Mouse (Mus musculus) megakaryocyte, embryonic 14.5 days (primary cell): ENCODE data around the gene Srrm1. TPM values are rescaled to one million over a fixed set of nuclear protein-coding genes. Genes with fewer than 3 reads are reported as not detected.
"Not testable (repeated sequence)": the region's sequence is repeated elsewhere in the genome, so short reads cannot be mapped to it uniquely, and the experiment has no call there.

Experiments used
- H3K27me3 ChIP-seq: replicated peaks from 2 replicates; pipeline ENCODE3; 2012; ENCODE audit warnings: inconsistent platforms
- H3K36me3 ChIP-seq: replicated peaks from 2 replicates; pipeline ENCODE3; 2012; ENCODE audit warnings: low read length, inconsistent platforms, mixed read lengths
- H3K4me1 ChIP-seq: 2 replicates; pipeline ENCODE4 v1.6.1; 2012; ENCODE audit warnings: inconsistent platforms
- H3K4me3 ChIP-seq: replicated peaks from 2 replicates; pipeline ENCODE3; 2012; ENCODE audit warnings: moderate library complexity, mild to moderate bottlenecking, inconsistent platforms
- H3K9me3 ChIP-seq: 2 replicates; pipeline ENCODE4 v1.6.1; 2012; ENCODE audit warnings: inconsistent platforms
- FLI1 ChIP-seq: IDR thresholded peaks from 2 replicates; pipeline ENCODE4 v1.6.1; 2012; ENCODE audit warnings: low read length, inconsistent platforms, mixed read lengths
- GATA1 ChIP-seq: IDR thresholded peaks from 3 replicates; pipeline ENCODE4 v1.6.1; 2012; ENCODE audit warnings: mixed read lengths, low read length, inconsistent platforms, borderline replicate concordance
- polyA plus RNA-seq: library from polyadenylated mRNA; stranded (reverse); fragments of >175 nt; gene quantifications from 2 replicates; pipeline ENCODE4 v1.2.3, GENCODE M21; 2012; ENCODE audit warnings: low replicate concordance; ENCODE audit not compliant: insufficient read depth

Gene Srrm1
- polyA plus RNA-seq, 1 experiment: 207 TPM

DNA sequence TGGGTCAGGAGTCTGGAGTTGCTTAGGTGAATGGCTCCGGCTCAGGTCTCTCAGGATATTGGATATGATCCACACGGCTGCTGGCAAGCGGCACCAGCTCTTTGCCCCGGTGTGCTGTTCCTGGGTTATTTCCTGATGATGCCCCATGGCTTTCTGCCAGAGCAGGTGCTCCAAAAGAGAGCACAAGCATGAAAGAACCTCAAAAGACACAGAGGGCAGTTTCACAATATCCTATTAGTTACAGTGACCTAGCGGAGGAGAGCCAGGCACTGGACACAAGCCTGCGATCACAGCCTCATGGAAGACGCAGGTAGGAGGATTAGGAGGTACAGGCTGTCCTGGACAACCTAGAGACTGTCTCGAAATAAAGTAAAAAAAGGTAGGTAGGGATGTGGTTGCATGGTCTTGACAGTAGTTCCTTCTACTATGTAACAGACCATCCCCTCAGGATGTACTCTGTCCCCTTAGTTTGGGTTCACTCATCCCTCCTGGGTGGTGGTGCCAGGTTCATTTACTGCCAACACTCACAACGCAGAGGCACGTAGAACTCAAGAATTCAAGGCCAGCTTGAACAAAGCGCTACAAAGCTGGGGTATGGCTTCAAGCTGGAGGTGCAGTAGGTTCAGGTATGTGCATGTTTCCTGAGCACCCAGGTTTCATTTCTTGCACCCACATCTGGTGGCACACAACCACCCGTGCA, 4.2 kb upstream of the Srrm1 start:
- H3K9me3 ChIP-seq: no peaks in the 10 kb centered on the region
- peaks cover 43% of the 10 kb centered on the region for H3K4me1 ChIP-seq
- peaks cover 9% of the 10 kb centered on the region for H3K27me3 ChIP-seq
- no peaks in the 10 kb centered on the region for H3K36me3 ChIP-seq
- H3K4me3 ChIP-seq: no peak overlapping the region
- TF ChIP-seq GATA1 (no peak), FLI1 (no peak)

DNA sequence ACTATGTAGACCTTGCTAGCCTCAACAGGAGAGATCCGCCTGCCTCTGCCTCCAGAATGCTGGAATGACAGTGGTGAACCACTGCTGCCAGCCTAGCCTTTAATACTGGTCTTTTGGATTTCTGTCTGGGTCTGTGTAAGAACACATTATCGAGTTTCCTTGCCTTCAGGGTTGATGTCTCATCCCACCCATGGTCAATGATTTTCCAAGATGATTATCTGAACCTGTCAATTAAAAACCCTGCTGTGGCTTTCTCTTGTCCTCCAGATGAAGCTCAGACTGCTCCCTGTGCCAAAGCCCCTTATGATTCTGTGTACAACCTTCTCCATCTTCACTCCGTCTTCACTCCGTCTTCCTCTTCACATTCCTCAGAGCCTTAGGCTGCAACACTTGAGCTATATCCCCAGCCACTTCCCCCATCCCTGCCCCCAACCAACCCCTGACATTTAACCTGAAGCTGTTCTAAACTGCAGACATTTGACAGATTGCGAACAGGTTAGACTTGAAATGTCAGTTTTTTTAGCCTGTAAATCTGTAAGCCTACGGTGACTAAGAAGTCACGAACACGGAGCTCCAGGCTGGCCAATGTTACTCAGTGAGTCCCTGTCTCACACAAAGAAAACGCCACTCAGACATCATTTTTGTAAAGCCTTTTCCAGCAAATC, 2.9 kb upstream of the Srrm1 start:
- Histone ChIP-seq H3K4me3 (no peak overlapping the region), H3K36me3 (peaks cover 2% of the 10 kb centered on the region), H3K4me1 (peaks cover 55% of the 10 kb centered on the region), H3K9me3 (no peaks in the 10 kb centered on the region), H3K27me3 (no peaks in the 10 kb centered on the region)
- TF ChIP-seq FLI1 (no peak), GATA1 (no peak)

DNA sequence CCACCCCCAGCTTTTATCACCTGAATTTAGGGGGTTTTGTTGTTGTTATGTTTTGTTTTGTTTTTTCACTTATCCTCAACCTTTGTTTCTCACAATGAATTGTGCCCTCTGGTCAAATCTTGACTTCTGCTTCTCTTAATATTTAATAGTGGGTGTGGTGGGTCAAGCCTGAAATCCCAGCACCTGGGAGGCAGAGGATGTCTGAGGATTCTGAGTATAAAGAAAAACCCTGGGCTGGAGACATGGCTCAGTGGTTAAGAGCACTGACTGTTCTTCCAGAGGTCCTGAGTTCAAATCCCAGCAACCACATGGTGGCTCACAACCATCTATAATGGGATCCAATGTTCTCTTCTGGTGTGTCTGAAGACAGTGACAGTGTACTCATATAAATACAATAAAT, 1.6 kb upstream of the Srrm1 start:
- H3K27me3 ChIP-seq, H3K9me3 ChIP-seq, H3K36me3 ChIP-seq: not testable (repeated sequence)
- Histone ChIP-seq H3K4me1 (peaks cover 55% of the 10 kb centered on the region), H3K4me3 (peak overlapping the region; percentile 97)

DNA sequence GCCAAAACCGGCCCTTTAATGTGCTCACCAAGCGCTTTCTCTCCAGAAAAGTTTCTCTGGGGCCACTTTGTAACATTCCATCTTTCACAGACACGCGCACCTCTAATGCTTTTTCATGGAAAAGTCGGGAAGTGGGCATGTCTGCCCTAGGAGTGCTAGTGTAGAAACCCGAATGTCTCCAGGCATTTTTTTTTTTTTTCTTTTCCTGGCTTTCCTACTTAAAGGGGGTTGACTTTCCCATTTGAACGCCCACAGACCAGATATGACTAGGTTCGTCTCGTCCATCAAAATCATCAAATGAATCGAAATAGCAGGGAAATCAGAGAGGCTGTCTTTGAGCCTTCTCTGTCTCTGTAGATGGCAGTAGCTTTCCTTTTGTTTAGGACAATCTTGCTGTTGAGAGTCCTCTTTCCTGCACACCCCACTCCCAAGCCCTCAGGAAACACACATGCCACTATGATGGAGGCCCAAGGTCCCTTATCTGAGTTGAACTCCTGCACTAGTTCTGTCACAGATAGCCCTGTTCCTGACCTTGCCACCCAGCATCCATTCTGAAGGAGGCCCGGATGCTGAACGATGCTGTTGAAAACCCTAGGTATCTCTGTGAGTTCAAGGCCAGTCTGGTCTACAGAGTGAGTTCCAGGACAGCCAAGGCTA, 801 bp upstream of the Srrm1 start:
- H3K4me1 ChIP-seq: peaks cover 51% of the 10 kb centered on the region
- H3K27me3 ChIP-seq: no peaks in the 10 kb centered on the region
- TF ChIP-seq GATA1 (no peak), FLI1 (no peak)
- no peaks in the 10 kb centered on the region for H3K9me3 ChIP-seq
- peak overlapping the region; percentile 97 for H3K4me3 ChIP-seq
- H3K36me3 ChIP-seq: peaks cover 14% of the 10 kb centered on the region

DNA sequence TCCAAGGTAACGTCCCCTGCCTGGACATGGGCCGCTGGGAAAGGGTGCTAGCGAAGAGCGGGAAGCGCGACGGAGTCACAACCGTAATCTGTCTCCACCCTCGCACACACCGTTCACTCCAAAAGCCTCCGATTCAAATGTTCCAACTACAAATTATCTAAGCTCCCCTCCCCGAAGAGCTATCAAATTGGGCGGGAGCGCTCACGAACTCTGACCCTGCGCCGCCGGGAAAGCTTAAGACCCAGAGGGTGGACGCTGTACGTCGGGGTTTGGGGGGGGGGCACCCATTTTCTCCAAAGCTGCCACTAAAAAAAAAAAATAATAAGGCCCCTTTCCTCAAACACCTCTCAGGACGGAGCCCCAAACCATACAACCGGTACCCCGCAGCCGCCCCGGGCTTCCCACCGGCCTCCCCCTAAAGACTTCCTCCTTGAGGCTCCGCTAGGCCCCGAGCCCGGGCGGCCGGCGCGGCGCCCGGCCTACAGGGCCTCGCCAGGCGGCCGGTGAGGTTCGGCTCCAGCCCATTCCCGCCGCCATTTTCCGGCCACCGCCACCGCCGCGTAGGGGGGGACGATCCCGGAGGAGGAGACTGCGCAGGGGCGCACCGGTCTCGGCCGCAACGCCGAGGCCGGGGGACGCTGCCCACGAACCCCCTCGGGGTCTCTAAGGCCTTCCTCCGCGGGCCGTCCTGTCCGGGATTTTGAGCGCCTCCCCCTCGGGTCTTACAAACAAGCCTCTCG, 625 bp downstream of the Srrm1 start:
- peaks cover 52% of the 10 kb centered on the region for H3K4me1 ChIP-seq
- peaks cover 24% of the 10 kb centered on the region for H3K36me3 ChIP-seq
- no peak for TF ChIP-seq FLI1
- TF ChIP-seq GATA1: no peak

DNA sequence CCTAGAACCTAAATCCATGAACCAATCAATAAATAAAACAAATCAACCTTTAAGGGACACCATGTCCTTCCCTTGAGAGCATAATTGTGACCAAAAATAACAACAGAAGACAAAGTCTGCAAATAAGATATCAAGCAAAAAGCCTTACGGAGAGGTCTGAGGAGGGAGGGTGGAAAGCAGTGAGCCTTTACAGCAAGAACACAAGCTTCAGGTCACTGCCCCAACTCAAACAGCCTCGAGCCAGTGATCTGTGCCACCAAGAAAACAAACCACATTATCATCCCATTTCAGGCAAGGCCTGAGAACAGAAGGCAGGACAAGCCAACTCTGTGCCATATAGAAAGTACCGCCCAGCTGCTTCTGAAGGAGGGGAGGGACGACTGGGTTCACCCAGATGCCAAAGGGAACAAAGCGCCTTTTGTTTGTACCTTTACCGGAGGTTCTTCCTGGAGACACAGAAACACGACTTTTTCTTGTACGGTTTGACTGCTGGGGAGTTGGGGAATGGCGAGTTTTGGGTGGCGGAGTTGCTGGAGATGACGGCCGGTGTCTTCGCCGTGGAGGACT, 15.7 kb downstream of the Srrm1 start:
- Histone ChIP-seq H3K27me3 (no peaks in the 10 kb centered on the region), H3K4me1 (no peaks in the 10 kb centered on the region), H3K4me3 (no peak overlapping the region), H3K9me3 (no peaks in the 10 kb centered on the region), H3K36me3 (peaks cover 100% of the 10 kb centered on the region)
- TF ChIP-seq GATA1 (no peak), FLI1 (no peak)

More for the DNA sequence above, 625 bp downstream of the Srrm1 start:
- H3K27me3 ChIP-seq: no peaks in the 10 kb centered on the region
- H3K4me3 ChIP-seq: peak overlapping the region; percentile 97
- no peaks in the 10 kb centered on the region for H3K9me3 ChIP-seq

DNA sequence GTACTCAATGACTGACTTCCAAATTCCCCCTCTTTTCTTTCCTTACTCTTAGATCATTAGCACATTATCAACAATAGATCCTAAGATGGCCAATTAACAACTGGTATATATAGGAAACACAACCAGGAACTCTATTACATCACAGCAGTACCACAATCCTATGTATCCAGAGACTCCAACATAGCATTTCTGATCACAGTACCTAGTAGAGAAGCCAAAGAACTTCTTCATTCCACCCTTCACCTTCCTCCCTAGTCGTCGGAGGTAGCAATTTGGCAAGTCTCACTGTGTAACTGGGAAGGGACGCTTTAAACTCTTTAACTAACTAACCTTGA, 17.1 kb downstream of the Srrm1 start:
- no peaks in the 10 kb centered on the region for H3K4me1 ChIP-seq
- no peak overlapping the region for H3K4me3 ChIP-seq
- peaks cover 100% of the 10 kb centered on the region for H3K36me3 ChIP-seq
- no peaks in the 10 kb centered on the region for H3K27me3 ChIP-seq
- no peak for TF ChIP-seq FLI1
- no peak for TF ChIP-seq GATA1
- no peaks in the 10 kb centered on the region for H3K9me3 ChIP-seq

DNA sequence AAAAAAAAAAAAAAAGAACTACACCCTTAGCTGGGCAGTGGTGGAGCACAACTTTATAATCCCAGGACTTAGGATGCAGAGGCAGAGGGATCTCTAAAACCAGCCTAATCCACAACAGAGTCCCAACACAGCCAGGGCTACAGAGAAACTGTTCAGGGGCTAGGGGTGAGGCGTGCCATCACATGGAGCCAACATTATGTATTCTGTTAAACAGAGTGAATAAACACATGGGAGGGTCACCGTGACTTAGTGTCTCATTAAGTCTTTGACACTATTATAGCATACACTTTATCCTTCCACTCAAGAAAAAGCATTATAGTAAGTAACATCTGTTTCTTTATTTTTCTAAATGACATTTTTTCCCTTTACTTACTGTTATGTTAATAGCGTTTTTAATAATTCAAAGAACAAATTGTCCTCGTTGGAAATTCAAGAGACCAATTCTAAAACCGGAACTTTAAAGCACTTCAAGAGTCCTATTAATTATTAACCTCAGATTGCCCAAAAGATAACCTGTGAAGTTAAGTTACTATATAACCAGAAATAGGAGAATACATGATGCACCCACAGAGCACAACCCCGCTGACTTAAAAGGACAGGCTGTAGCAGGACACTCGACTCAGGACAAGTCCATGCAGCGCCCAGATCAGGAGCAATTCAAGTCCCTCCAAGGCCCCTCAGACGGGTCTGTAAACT, 17.6 kb downstream of the Srrm1 start:
- TF ChIP-seq FLI1 (no peak), GATA1 (no peak)
- H3K9me3 ChIP-seq: no peaks in the 10 kb centered on the region
- no peak overlapping the region for H3K4me3 ChIP-seq
- H3K27me3 ChIP-seq: no peaks in the 10 kb centered on the region
- H3K4me1 ChIP-seq: no peaks in the 10 kb centered on the region
- peaks cover 100% of the 10 kb centered on the region for H3K36me3 ChIP-seq

DNA sequence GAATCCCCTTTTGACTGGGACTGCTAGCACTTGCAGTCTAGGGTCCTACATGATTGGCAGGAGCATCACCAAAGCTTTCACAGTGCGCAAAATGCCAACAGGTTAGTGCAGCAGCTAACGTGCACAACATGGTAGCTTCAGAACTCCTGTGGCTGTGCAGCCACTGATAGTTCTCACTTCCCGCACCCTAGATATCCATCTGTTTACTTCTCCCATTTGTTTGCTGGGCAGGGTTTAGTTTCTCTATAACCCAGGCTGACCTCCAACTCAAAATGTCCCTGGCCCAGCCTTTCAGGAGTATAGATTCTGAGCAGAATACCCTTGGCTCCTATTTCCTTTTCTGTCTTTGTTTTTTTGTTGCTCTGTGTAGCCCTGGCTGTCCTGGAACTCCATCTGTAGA, 26.7 kb downstream of the Srrm1 start:
- H3K27me3 ChIP-seq: no peaks in the 10 kb centered on the region
- peaks cover 3% of the 10 kb centered on the region; the same call in 1 of the 2 replicates for H3K4me1 ChIP-seq
- H3K9me3 ChIP-seq: no peaks in the 10 kb centered on the region
- TF ChIP-seq FLI1 (no peak), GATA1 (no peak)
- H3K4me3 ChIP-seq: no peak overlapping the region
- H3K36me3 ChIP-seq: peaks cover 99% of the 10 kb centered on the region
